Mouse (Mus musculus) lung, postnatal 4 days (tissue): ENCODE measurements around the gene Mgst1.

Source experiments
- DNase-seq, 2 experiments: peaks; one replicate each; pipeline ENCODE4 v3.0.0; 2021

Mgst1 gene

DNA sequence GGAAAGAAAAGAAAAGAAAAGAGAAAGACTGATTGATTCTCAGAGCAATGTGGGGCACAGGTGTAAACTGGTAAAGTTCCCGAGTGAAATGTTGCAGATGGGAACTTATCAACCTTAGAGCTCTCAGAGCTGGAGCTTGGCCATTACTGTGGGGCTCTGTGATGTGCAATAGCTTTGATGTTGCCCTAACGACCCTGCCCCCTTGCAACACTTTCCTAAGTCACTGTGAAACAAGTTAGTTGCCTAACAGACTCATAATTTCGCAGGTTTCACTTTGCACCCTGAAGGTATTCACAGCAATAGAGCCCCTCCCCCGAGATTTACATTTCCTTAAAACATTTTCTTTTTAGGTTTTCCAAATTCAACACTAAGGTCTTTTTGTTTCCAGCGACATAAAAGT lies at the start of gene Mgst1:
Mgst1 (plus strand) TSS at position 387 of the 400 bp plus-strand sequence.
- peak; percentile 38 to 48 for DNase-seq

DNA sequence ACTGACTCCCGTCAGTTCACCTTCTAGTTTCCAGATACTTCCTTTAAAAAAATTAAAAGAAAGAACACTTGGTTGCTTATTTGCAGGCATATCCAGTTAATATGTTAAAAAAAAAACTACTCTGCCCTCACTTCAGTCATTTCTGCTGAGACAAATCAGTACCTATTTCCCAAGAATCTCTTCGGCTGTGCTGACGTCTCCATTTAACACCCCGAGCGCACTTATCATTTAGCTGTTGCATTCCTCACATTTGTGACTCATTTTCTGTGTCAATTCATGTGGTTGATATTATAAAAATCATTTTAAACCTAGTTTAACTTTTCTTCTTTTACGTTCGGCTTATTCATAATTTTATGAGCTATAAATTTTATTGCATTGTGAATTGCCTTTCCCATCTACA lies 47.7 kb upstream of the Mgst1 start:
- DNase-seq: no peak

DNA sequence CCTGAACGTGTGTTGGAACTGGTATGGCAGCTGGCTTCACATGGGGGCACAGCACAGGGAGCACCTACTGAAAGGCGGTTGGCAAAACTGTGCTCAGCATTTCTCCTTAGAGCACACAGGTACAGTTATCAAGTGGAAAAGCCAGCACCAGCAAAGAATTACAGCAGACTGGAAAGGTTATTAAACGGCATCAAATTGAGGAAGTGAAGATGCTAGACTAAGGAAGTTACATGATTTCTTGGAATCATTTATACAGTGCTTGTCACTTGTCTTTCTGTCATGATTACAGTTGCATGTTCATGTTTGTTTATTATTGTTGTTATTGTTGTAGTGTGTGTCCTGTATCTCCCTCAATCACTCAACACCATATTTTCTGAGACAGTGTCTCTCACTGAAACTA lies 45.1 kb upstream of the Mgst1 start:
- no peak for DNase-seq

DNA sequence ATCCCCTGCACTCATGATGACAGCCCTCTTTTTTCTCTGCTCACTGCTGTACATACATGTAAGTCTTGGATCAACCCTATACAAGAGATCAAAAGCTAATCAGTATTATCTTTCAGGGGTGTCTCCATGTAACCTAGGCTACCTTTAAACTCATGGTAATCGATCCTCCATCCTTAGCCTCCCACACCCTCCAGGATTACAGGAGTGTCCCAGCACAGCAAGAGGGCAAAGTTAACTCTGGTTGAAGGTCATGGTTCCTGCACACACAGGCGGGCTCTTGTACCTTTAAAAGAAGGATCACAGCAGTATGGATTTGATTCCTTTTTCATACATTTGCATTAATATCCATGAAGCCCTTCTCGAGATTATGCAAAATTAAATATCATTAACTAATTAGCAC lies 40.5 kb upstream of the Mgst1 start:
- no peak for DNase-seq

DNA sequence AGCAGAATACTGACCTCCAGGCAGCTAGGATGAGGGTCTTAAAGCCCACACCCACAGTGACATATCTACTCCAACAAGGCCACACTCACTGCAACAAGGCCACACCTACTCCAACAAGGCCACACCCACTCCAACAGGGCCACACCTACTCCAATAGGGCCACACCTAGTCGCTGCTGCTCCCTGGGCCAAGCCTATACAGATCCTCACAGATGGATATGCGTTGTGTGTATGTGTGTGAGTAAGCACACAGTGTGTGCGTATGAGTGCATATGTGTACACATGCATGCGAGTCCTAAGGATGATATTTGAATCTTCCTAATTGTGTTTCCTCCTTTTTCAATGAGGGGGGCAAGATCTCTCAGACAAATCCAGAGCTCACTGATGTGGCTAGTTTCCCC lies 38.3 kb upstream of the Mgst1 start:
- DNase-seq: no peak

DNA sequence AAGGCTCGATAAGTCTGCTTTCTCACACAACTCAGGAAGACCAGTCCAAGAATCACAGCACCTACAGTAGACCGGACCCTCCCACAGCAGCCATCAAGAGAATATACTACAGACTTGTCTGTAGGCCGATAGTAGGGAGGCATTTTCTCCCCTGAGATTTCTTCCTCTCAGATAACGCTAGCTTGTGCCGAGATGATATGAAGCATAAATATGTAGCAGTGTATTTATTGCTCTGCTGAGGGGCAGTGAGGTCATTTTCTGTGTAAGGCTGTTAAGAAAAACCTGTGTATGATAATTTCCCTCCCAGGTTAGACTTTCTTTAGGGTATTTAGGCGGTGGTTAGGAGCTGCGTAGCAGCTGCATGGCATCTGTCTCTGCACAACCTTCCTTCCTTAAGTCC lies 37.2 kb upstream of the Mgst1 start:
- no peak for DNase-seq

DNA sequence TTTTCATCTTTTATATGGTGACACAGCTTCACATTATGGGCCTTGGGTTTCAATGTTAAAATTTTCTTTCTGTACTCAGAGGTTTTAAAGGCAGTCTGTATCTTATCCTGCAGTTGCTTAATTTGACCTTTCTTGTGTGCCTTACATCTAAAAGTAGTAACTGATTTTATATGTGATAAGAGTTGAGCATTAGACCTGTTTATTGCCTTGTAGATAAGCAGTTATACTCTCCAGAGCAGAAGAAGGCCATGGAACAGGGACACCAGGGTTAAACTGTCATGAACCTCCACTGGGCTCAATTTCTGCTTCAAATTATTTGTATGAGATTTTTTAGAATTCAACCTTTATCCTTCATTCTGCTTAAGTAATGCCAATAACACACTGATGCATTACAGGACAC lies 35.6 kb upstream of the Mgst1 start:
- no peak for DNase-seq

DNA sequence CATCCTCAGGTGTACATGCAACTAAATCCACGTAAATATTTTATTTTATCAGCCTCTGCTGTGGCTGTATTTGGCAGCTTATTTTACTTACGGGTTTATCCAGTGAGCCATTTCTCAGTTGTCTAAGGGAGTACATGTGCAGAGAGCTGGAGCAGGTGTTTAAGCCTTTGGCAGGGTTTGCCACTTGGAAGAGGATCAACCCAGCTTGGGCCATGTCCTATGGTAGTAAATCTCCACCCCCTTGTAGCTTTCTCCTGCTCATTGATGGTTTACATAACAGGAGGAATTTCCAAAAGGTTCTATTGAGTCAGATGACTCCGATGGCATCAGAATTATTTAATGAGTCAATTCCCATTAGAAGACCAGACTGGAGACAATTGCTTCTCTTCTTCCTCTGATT lies 22.6 kb upstream of the Mgst1 start:
- no peak for DNase-seq

DNA sequence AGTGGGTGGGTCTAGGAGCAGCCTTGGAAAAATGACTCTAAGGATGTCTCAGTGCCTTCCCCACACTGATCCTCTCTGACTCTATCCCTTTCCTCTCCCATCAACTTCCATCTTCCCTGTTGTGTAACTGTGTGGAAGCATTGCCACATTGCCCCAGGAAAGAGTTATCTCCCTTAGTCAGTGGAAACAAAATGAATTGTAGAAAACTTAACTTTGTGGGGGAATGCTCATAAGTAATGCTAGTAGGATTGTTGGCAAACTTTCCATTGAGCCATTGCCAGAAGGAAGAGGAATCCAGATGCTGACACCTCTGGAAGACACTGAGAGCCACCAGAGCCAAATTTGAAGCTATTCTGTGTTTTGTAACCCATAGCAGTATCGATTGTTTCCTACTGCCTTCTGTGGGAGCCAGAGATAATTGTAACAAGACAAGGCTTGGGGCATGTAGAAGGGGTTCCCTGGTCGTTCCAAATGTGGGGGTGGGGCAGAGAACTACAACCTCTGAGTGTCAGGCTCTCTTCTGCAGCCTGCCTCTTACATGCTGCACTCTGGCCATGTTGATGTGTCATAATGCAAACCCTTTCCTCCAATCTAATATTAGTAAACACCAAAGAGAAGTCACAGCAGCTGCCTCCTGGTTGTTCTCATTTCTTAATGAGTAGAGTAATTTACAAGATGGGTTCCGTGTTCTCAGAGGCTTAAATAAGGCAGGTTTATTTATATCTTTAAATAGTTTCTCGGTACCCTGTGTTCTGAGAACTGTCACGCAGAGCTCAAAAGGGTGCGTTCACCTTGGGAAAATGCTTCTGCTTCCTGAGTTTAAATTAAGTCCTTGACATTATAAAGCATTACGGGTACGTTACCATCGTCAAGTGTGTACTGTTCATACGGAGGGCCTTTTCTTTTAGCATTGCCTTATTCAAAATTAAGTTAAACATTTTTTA lies 11.5 kb upstream of the Mgst1 start:
- DNase-seq: no peak

DNA sequence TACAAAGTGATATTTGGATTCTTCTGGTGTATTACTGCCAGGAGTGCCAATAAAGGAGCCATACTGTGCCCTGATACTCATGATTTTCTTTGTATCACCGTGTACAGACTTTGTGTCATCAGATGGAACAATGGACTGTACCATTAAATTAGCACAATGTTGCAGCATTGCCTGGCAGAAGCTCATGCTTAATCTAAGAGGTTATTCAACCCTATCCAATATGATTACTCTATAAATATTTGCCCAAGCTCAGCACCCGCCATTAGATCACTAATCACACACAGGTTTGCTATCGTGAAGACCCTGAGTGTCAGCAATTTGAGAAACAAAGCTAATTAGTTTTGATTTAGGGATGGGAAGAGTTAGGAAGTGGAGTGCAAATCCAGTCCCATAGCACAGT lies 9.6 kb upstream of the Mgst1 start:
- DNase-seq: no peak

DNA sequence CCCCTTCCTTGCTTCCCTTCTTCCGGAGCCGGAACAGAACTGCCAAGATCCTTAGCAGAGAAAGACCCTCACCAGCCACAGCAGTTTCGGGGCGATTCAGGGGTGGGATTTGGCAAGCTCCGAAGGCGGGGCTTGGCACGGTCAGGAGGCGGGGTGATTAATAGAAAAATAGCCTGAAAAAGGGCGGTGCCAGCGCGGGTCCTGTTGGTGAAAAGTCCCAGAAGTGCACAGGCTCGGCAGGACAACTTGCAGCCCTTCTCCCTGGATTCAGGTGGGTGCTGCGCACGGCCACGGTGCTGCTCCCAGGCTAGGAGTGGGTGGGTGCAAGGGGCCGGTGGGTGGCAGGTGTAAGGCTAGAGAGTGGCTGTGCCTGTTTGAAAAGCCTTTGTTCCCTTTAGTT lies 220 bp downstream of the Mgst1 start:
- DNase-seq: peak; percentile 80 to 87

DNA sequence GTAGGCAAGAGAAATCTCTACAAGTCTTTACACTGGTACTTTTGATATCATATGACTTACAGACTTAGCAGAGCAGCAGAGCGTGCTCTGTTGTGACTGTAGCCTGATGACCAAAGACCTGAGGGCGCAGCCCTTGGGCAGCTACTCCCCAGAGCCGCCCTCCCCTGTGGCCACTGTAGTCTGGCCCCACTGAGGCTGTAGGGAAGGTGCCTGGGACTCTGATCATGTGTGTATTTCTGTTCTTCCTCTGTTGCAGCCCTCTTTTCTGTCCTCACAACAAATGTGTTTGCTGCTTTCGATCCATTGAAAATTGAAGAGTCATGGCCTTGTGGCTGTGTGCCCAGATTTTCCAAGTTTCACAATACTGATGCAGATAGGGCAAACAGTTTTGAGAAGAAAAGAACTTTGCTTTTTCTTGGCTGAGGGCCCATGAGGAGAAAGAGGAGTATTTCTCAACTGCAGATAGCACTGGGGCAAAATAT lies 1.0 kb downstream of the Mgst1 start:
- DNase-seq: peak; percentile 77 to 86

DNA sequence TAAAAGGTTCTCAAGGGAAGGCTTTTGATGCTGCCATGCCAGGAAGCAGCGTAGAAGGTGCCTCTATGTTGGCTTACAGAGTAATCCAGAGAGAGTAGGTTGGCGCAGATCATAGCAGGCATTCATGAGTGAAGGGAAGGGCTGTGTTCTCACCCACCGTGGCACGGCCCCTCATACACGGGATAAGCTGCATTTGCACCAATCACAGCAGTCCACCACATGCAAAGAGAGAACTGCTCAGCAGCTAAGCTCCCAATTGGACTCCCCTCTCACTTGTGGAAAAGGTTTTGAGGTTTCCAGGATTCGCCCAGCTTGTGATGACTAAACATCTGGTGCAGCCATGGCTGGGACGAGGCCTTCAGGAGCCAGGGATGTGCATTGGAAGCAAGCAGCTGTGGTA lies 2.5 kb downstream of the Mgst1 start:
- no peak for DNase-seq

DNA sequence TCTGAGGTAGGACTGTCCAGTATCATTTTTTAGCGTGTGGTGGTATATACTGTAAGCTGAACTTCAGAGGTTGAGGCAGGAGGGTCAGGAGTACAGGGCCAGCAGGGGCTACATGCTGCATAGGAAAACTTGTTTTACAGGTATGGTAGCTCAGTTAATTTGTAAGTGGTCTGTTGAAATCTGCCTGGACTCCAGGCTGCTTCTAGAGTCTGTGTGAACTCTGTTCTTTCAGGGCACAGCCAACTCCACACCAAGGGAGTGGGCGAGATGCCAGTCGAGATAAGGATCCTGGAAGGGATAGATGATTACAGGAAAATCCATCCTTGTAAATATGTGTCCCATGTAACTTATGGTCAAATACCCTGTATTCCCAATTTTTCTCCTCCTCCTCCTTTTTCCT lies 3.3 kb downstream of the Mgst1 start:
- DNase-seq: peak; percentile 43 to 49

DNA sequence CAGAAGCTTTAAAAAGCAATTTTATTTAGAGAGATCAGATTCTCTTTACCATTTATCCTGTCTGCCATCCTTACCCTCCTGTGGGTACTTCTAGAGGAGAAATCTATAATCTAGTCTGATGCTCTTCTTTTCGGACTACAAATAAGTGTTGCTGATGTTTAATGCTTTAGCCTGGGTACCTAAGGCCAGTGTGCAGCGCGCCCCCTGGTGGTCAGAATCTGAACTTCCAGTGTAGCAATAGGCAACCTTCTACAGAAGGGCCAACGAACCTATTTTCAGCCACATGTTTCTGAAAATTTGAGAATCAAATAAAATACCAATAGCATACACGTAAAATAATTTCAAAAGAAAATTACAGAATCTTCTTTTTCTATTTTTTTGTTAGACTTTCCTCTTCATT lies 13.0 kb downstream of the Mgst1 start:
- DNase-seq: peak; percentile 66 to 80

DNA sequence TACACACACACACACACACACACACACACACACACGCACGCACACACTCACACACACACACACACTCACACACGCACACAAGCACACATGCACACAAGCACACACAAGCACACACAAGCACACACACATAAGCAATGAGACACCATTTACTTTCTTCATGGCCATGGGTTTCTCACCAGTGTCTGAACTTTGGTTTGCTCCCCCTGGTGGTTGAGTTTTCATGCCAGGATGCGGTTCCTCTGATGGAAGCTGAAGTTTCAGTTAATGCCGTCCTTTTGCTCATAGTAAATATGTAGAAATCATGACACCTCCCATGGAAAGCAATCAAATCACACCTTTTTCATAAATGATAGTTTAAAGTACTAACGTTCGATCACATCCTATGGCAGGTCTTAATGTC lies 23.8 kb downstream of the Mgst1 start:
- peak in 1 of 2 experiments; percentile 47 for DNase-seq

DNA sequence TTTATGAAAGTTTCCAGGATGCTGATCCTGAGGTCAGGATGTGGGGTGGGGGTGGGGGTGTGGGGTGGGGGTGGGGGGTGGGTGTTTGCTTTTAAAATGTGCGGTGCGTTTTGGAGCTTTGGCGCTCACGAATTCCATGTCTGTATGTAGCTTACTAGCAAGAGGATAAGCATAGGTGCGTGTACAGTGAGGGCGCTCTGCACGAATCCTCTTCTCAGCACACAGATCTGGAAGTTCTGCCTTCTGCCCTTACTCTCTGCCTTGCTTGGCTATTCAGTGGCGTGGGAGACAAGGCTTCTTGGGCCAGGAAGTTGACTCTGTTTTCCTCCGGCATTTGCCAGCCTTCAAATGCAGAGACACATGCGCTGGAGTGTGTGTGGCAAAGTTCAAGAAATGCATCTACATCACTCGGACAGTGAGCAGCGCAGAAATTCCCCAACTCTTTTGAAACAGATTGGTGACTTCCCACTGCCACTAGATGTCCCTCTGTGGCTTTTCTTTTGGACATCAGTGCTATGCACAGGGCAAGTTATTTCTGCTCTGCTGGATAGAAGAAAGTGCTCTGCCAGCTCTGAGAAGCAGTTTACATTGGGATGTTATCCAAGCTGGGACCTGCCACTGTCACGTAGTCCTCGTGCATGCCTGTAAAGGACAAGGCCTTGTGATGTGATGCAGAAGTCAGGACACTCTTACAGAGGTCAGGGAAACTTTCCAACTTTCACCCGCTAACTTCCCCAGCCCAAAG lies 31.5 kb downstream of the Mgst1 start:
- DNase-seq: peak; percentile 25 to 29
